Mouse (Mus musculus) erythroblast, embryonic 14.5 days (primary cell): Measurements from ENCODE around the gene Nckap5. TPM values are rescaled to one million over a fixed set of nuclear protein-coding genes. Genes with fewer than 3 reads are reported as not detected.

Source experiments
- H3K27me3 ChIP-seq: 2 replicates; pipeline ENCODE4 v1.6.1; 2012; ENCODE audit warnings: inconsistent platforms; ENCODE audit not compliant: control insufficient read depth
- H3K36me3 ChIP-seq: 2 replicates; pipeline ENCODE4 v1.6.1; 2012; ENCODE audit warnings: mild to moderate bottlenecking, inconsistent platforms; ENCODE audit not compliant: control insufficient read depth
- H3K4me1 ChIP-seq: 2 replicates; pipeline ENCODE4 v1.6.1; 2012; ENCODE audit warnings: inconsistent platforms; ENCODE audit not compliant: control insufficient read depth
- H3K4me3 ChIP-seq: replicated peaks from 2 replicates; pipeline ENCODE3; 2012; ENCODE audit warnings: moderate library complexity, mild to moderate bottlenecking, inconsistent platforms
- H3K9me3 ChIP-seq: 2 replicates; pipeline ENCODE4 v1.6.1; 2012; ENCODE audit warnings: low read length, inconsistent platforms, mixed read lengths; ENCODE audit not compliant: control insufficient read depth
- GATA1 ChIP-seq: IDR thresholded peaks from 2 replicates; pipeline ENCODE4 v1.6.1; 2012; ENCODE audit warnings: low read length, inconsistent platforms, mixed read lengths
- TAL1 ChIP-seq: IDR thresholded peaks from 3 replicates; pipeline ENCODE4 v1.6.1; 2012; ENCODE audit warnings: low read length, inconsistent platforms, mixed read lengths
- polyA plus RNA-seq: library from polyadenylated mRNA; stranded (reverse); fragments of >175 nt; gene quantifications from 2 replicates; pipeline ENCODE4 v1.2.3, GENCODE M21; 2012

The Nckap5 gene
- polyA plus RNA-seq, 1 experiment, result not detected

- H3K4me3 ChIP-seq, result no peak within 1 kb of the TSS
Observed at GRCm38 (mm10) chr1:125912601-125913600, 917.7 kb downstream of the Nckap5 start, which contains the start of gene Lypd1. Gene Lypd1 (minus strand): TSS chr1:125913101.

GRCm38 (mm10) chr1:125911901-125912445 lies 918.6 kb downstream of the Nckap5 start:
- TF ChIP-seq TAL1 (no peak), GATA1 (no peak)
- Histone ChIP-seq H3K4me3 (no peak overlapping the region), H3K27me3 (peaks cover 33% of the 10 kb centered on the region)

More at GRCm38 (mm10) chr1:125912601-125913600, 917.7 kb downstream of the Nckap5 start, which contains the start of gene Lypd1:
- Histone ChIP-seq H3K4me1 (no peaks in the 10 kb centered on the region), H3K27me3 (peaks cover 33% of the 10 kb centered on the region), H3K36me3 (no peaks in the 10 kb centered on the region), H3K9me3 (no peaks in the 10 kb centered on the region)
- TF ChIP-seq GATA1 (no peak), TAL1 (no peak)

DNA sequence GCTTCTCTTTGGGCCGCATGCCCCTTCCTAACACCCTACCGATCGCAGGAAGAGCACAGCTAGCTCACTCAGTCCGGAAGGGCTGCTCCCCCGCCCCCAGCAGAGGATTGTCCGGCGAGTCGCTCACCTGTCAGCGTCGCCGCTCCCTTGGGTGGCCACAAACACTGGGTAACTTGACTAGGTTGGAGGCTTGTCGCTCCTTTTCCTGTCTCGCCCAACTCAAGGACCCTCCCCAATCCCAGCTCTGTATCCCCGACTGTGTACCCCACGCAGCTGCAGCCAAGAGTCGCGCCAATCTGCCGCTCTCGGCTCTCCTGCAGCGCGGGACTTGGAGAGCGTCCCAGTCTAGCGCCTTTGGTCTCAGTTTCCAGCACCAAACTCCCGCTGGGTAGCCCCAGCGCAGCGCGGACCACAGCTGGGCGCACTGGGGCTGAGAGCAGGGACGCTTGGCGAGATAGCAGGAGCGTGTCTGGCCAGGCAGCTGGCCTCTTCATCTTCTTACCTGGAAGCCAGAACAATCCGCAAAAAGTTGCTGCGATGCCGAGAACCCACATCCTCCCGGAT lies 919.2 kb downstream of the Nckap5 start:
- Histone ChIP-seq H3K4me1 (no peaks in the 10 kb centered on the region), H3K27me3 (peaks cover 33% of the 10 kb centered on the region), H3K4me3 (no peak overlapping the region), H3K9me3 (no peaks in the 10 kb centered on the region), H3K36me3 (no peaks in the 10 kb centered on the region)
- no peak for TF ChIP-seq GATA1
- no peak for TF ChIP-seq TAL1

More at GRCm38 (mm10) chr1:125911901-125912445, 918.6 kb downstream of the Nckap5 start:
- Histone ChIP-seq H3K36me3 (no peaks in the 10 kb centered on the region), H3K9me3 (no peaks in the 10 kb centered on the region), H3K4me1 (no peaks in the 10 kb centered on the region)

- TF ChIP-seq GATA1, result no peak
- no peak for TF ChIP-seq TAL1
- H3K9me3 ChIP-seq, result no peaks in the 10 kb centered on the region
- peaks cover 33% of the 10 kb centered on the region for H3K27me3 ChIP-seq
- no peaks in the 10 kb centered on the region for H3K36me3 ChIP-seq
- no peak overlapping the region for H3K4me3 ChIP-seq
- no peaks in the 10 kb centered on the region for H3K4me1 ChIP-seq
Observed at GRCm38 (mm10) chr1:125910871-125911265, 919.7 kb downstream of the Nckap5 start.

GRCm38 (mm10) chr1:125910211-125910870 lies 920.3 kb downstream of the Nckap5 start:
- TF ChIP-seq GATA1 (no peak), TAL1 (no peak)
- no peaks in the 10 kb centered on the region for H3K36me3 ChIP-seq
- no peaks in the 10 kb centered on the region for H3K4me1 ChIP-seq
- H3K9me3 ChIP-seq, result no peaks in the 10 kb centered on the region
- H3K4me3 ChIP-seq, result no peak overlapping the region
- peaks cover 33% of the 10 kb centered on the region for H3K27me3 ChIP-seq

- no peaks in the 10 kb centered on the region; the same call in 1 of the 2 replicates for H3K9me3 ChIP-seq
- H3K27me3 ChIP-seq, result no peaks in the 10 kb centered on the region
- no peak for TF ChIP-seq GATA1
- no peak for TF ChIP-seq TAL1
- H3K4me1 ChIP-seq, result no peaks in the 10 kb centered on the region
- no peak overlapping the region for H3K4me3 ChIP-seq
- H3K36me3 ChIP-seq, result no peaks in the 10 kb centered on the region
Observed at GRCm38 (mm10) chr1:125893158-125893557, 937.4 kb downstream of the Nckap5 start.

DNA sequence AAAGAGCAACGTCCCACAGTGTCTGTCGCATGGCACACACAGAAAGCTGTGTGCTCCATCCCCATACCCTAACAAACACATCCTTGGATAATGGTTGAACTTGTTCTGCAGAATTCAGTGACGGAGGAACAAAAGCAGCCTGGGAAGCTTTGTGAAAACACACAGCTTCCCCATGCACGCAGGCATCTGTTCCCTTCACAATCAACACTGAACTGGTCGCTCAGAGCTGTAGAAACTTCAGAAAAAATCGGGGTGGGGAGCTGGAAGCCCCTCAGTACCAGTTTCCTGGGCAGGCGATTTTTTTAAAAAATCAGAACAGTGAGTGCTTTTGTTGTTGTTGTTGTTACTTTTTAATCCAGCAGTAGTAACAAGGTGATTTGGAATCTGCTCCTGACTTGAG lies 960.5 kb downstream of the Nckap5 start:
- Histone ChIP-seq H3K27me3 (no peaks in the 10 kb centered on the region), H3K4me1 (no peaks in the 10 kb centered on the region), H3K4me3 (no peak overlapping the region), H3K36me3 (no peaks in the 10 kb centered on the region), H3K9me3 (peaks cover 3% of the 10 kb centered on the region; the same call in 1 of the 2 replicates)
- TF ChIP-seq TAL1 (no peak), GATA1 (no peak)
